Mouse (Mus musculus) liver, embryonic 15.5 days (tissue): ENCODE results near the gene Nup210. TPM values are rescaled to one million over a fixed set of nuclear protein-coding genes. Genes with fewer than 3 reads are reported as not detected.
A peak's percentile ranks its signal among the peaks of the same experiment; 100 is the strongest.

Source experiments
- ATAC-seq: fragments of 200-750 bp; cut with Nextera tagmentation; 2 replicates; pipeline ENCODE4 v1.8.0; 2017; ENCODE audit warnings: moderate number of reproducible peaks, mild to moderate bottlenecking, moderate library complexity; ENCODE audit not compliant: insufficient read depth
- H3K27ac ChIP-seq: fragments of 300-500 bp; sonication (generic); replicated peaks from 2 replicates; pipeline ENCODE4 v1.5.1; 2015; ENCODE audit warnings: mild to moderate bottlenecking, inconsistent platforms
- H3K27me3 ChIP-seq: fragments of 300-500 bp; sonication (generic); 2 replicates; pipeline ENCODE4 v1.6.1; 2015; ENCODE audit warnings: mild to moderate bottlenecking, inconsistent platforms
- H3K36me3 ChIP-seq: fragments of 300-500 bp; sonication (generic); replicated peaks from 2 replicates; pipeline ENCODE4 v1.6.1; 2015; ENCODE audit warnings: moderate library complexity, mild to moderate bottlenecking, inconsistent platforms
- H3K4me1 ChIP-seq: fragments of 300-500 bp; sonication (generic); replicated peaks from 2 replicates; pipeline ENCODE4 v1.6.1; 2015; ENCODE audit warnings: inconsistent platforms
- H3K4me2 ChIP-seq: fragments of 300-500 bp; sonication (generic); 2 replicates; pipeline ENCODE4 v1.6.1; 2015; ENCODE audit warnings: moderate library complexity, mild to moderate bottlenecking, inconsistent platforms
- H3K4me3 ChIP-seq: fragments of 300-500 bp; sonication (generic); replicated peaks from 2 replicates; pipeline ENCODE4 v1.5.1; 2015; ENCODE audit warnings: mild to moderate bottlenecking, inconsistent platforms
- H3K9ac ChIP-seq: fragments of 300-500 bp; sonication (generic); 2 replicates; pipeline ENCODE4 v1.6.1; 2015; ENCODE audit warnings: moderate library complexity, mild to moderate bottlenecking, inconsistent platforms
- H3K9me3 ChIP-seq: fragments of 300-500 bp; sonication (generic); replicated peaks from 2 replicates; pipeline ENCODE4 v1.6.1; 2016; ENCODE audit warnings: inconsistent platforms
- WGBS: fragments of 180-500 bp; shearing (Covaris S2); methylation state at CpG from one replicate; pipeline ENCODE4 v1.1.7; 2015; ENCODE audit warnings: mixed read lengths; ENCODE audit not compliant: insufficient replicate concordance; 5-methylcytosine and 5-hydroxymethylcytosine counted together
- polyA plus RNA-seq: library from polyadenylated mRNA; unstranded; fragments of >200 nt; fragmentation: Nextera tagmentation; extraction: Ambion mirVana; gene quantifications from 2 replicates; pipeline ENCODE4 v1.2.1, GENCODE M21; 2015

Nup210 gene
- polyA plus RNA-seq, 1 experiment from 2014 or later = 32.0 TPM

DNA sequence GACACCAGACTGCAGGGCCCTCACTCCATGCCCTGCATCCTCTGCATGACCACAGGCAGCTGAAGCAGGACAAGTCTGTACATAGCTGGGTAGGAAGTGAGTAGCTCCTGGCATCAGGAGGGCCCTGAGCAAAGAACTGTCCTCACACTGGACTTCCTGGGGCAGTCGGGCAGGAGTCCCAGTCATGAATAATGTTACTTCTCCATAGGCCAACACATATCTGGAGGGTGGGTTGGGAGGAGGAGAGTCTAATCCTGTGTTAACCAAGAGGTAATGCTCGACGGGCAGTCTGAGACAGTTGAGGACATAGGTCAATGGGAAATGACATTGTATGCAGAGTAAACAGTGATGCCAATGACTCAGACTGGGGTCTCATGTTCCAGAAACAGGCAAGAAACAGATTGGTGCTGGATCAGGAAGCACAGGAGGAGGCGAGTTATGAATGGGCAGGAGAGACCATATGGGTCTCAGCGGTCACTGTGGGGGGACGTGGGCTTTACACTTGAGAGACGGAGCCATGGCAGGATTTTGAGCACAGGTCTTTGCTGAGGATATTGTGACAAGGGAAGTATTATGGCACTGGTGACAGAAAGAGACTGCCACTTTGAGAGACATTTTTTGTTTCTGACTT is 99.9 kb downstream of the Nup210 start:
- Histone ChIP-seq H3K4me1 (no peaks in the 10 kb centered on the region), H3K27me3 (no peaks in the 10 kb centered on the region), H3K27ac (no peak overlapping the region), H3K9me3 (no peaks in the 10 kb centered on the region), H3K36me3 (peaks cover 91% of the 10 kb centered on the region), H3K4me3 (no peak overlapping the region), H3K9ac (no peak overlapping the region), H3K4me2 (no peak overlapping the region)
- no peak for ATAC-seq
- 80% methylated on average over 7 of the region's 7 CpGs for WGBS

DNA sequence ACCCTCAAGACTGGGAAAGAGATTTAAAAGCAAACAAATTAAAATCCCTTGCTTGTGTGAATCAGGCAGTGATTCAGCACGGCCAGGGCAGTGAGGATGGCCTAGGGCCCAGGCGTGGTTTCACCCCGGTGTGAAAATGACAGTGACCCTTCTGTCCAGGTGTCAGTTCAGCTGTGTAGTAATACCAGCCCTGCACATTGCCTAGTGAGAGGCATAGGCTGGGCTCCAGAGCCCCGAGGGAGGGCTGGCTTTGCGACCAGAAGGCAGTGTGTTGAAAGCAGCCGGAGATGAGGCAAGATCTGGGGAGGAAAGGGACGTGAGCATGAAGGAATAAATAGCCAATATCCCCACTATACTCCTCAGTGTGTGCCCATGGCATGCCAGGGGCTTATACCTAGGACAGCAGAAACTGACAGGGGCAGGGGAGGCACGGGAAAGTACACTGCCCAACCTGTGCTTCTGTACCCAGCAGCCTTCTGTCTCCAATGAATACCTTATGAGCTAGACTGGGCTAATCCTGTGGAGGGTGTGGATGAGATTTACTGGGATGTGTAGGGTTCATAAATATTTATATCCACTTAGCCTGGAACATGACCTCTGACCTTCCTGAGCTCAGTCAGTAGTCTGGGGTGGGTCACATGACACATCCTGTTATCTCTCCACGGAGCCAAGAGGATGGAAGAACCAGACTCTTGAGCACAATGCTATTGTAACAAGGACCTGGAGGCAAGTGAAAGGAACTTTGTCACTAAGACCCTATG is 102.3 kb downstream of the Nup210 start:
- Histone ChIP-seq H3K27me3 (no peaks in the 10 kb centered on the region), H3K36me3 (peaks cover 71% of the 10 kb centered on the region), H3K27ac (no peak overlapping the region), H3K9me3 (no peaks in the 10 kb centered on the region), H3K9ac (no peak overlapping the region), H3K4me2 (no peak overlapping the region), H3K4me1 (peaks cover under 1% of the 10 kb centered on the region; the same call in 1 of the 2 replicates), H3K4me3 (no peak overlapping the region)
- 79% methylated on average over 9 of the region's 9 CpGs for WGBS
- ATAC-seq = no peak

DNA sequence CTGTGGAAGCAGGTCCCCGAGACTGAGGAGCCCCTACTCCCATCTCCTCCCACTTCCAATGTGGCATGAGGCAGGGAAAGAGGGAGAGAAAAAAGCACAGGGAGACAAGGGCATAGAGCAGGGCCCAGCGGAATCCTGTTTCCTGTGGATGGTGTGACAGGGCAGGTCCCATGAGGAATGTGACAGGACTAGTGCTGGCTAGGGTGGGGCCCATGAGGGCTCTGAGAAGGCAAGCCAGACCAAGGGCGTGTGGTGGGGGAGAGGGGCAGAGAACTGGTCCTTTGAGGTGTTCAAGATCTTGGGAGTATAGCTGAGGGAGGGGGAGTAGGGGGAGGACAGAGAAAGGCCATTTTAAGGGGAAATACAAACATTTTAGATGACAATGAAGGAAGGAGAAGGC is 104.2 kb downstream of the Nup210 start:
- H3K4me2 ChIP-seq = no peak overlapping the region
- H3K27ac ChIP-seq = no peak overlapping the region
- H3K9me3 ChIP-seq = no peaks in the 10 kb centered on the region
- ATAC-seq = no peak
- no peak overlapping the region for H3K4me3 ChIP-seq
- no peak overlapping the region for H3K9ac ChIP-seq
- peaks cover 20% of the 10 kb centered on the region for H3K4me1 ChIP-seq
- peaks cover 53% of the 10 kb centered on the region for H3K36me3 ChIP-seq
- 75% methylated on average over 3 of the region's 3 CpGs for WGBS
- H3K27me3 ChIP-seq = no peaks in the 10 kb centered on the region

DNA sequence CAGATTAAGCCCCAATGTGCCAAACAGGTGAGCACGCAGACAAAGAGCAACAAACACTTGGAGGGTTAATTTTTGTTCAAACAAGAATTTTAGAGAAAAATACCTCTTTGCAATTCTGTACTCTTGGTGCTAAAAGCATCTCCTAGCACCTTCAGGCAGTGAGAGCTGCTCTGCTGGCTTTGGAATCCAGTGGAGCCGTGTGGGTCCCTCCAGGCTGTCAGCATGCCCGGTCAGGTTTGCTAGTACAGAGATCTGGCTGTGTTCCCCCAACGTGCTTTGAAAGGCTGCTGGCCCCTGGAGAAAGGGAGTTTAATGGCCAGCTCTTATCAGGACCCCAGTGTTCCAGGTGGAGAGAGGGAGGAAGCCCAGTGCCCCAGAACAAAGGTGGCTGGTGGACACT is 105.1 kb downstream of the Nup210 start:
- Histone ChIP-seq H3K36me3 (peaks cover 45% of the 10 kb centered on the region), H3K4me2 (no peak overlapping the region), H3K27ac (no peak overlapping the region), H3K4me3 (no peak overlapping the region), H3K9ac (no peak overlapping the region), H3K4me1 (peaks cover 29% of the 10 kb centered on the region), H3K27me3 (no peaks in the 10 kb centered on the region), H3K9me3 (no peaks in the 10 kb centered on the region)
- WGBS = 70% methylated on average over 4 of the region's 4 CpGs
- no peak for ATAC-seq

DNA sequence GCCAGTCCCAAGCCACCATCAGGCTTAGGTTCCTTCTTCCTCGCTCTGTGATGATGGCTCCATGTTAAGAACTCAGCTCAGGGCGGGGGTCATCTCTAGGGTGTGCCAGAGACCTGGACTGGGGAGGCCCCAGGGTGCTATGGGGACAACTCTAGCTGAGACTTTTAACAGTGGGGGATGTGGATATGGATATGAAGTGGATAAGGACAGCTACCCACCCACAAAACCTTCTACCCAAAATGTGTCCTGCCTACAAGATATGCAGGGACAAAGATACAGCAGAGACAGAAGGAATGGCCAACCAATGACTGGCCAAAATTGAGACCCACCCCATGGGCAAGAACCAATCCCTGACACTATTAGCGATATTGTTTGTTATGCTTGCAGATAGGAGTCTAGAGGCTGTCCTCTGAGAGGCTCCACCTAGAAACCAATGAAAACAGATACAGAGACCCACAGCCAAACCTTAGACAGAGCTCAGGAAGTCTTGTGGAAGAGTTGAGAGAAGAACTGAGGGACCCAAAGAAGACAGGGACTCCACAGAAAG is 108.3 kb downstream of the Nup210 start:
- Histone ChIP-seq H3K4me2 (peak overlapping the region; percentile 46), H3K4me1 (peaks cover 50% of the 10 kb centered on the region), H3K36me3 (peaks cover 12% of the 10 kb centered on the region), H3K27me3 (no peaks in the 10 kb centered on the region), H3K4me3 (no peak overlapping the region), H3K9me3 (no peaks in the 10 kb centered on the region), H3K9ac (no peak overlapping the region), H3K27ac (peak overlapping the region; percentile 83)
- peak; percentile 82 for ATAC-seq
- 41% methylated on average over 3 of the region's 3 CpGs for WGBS

DNA sequence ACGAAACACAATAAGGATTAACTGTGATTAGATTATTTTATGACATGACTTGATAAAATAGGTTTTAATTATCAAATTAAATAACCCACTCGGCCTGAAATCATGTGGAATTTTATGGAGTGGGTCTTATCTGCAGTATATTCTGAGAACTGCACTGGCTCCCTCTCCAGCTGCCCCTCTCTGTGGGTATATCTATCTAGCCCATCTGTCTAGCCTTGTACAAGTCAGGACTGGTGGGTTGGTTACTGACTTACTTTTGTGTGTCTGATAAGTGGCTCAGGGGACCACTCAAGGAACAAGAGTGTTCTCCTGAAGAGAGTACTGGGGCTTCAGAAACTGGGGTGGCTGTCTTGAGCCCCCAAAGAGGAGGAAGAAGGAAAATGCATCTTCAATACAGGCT is 109.4 kb downstream of the Nup210 start:
- H3K27ac ChIP-seq = peak overlapping the region; percentile 83
- H3K4me1 ChIP-seq = peaks cover 60% of the 10 kb centered on the region
- H3K4me2 ChIP-seq = peak overlapping the region; percentile 46
- peak; percentile 71 for ATAC-seq
- H3K9ac ChIP-seq = peak overlapping the region; percentile 13; the same call in 1 of the 2 replicates
- WGBS = 10% methylated on average over 2 of the region's 2 CpGs
- H3K9me3 ChIP-seq = no peaks in the 10 kb centered on the region
- no peaks in the 10 kb centered on the region for H3K27me3 ChIP-seq
- peaks cover under 1% of the 10 kb centered on the region; the same call in 1 of the 2 replicates for H3K36me3 ChIP-seq
- H3K4me3 ChIP-seq = no peak overlapping the region

DNA sequence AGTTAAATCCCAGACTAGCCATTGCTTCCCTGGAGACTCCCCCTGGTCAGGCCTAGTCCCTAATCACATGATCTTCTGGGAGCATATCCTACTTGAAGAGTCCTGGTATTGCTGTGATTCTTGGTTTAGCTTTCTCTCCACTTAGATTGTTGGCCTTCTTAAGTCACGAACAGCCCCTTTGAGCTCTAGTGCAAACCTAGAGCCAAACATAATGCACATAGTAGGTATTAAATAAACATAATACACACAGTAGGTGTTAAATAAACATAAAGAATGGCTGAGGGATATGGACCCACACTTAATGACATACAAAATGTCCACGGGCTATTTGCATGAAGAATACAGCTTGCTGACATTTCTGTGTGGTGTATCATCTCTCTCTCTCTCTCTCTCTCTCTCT is 112.5 kb downstream of the Nup210 start:
- Histone ChIP-seq H3K4me1 (peaks cover 84% of the 10 kb centered on the region), H3K27ac (peak overlapping the region; percentile 75; the same call in 1 of the 2 replicates), H3K36me3 (no peaks in the 10 kb centered on the region), H3K4me2 (peak overlapping the region; percentile 44), H3K9ac (no peak overlapping the region), H3K9me3 (no peaks in the 10 kb centered on the region), H3K27me3 (no peaks in the 10 kb centered on the region), H3K4me3 (no peak overlapping the region)
- no peak for ATAC-seq
- 76% methylated on average over 2 of the region's 2 CpGs for WGBS

DNA sequence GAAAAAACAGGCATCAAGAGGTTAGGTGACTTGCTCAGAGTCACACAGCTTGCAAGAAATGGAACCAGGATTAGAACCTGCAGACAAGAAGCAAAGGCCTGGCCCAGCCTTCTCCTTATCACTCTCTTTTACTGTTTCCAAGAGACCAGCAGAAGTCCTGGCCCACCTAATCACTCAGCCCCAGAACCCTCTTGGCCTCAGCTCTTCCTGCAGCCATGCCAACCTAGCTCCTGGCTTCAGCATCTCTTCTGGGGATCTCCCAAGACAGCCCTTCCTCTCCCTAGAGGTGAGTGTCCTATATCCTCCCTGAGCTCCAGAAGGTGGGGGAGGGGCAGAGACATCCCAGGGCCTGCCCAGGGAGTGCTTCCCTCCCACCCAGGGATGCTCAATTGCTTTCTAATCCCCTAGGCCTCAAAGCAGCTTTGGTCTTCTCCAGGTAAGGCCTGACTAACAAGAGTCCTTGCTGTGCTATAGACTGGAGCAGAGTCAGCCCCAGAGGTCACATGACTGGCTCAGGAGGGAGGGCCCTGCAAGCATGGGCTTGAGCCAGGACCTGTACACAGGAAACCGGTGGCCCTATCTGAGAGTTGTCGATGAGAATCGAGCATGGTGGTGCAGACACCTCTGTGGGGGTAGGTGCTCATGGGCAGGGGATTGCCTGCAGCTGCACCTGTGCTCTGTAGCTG is 113.2 kb downstream of the Nup210 start:
- H3K36me3 ChIP-seq = no peaks in the 10 kb centered on the region
- peak overlapping the region; percentile 44 for H3K4me2 ChIP-seq
- H3K9me3 ChIP-seq = no peaks in the 10 kb centered on the region
- H3K4me1 ChIP-seq = peaks cover 79% of the 10 kb centered on the region
- H3K4me3 ChIP-seq = no peak overlapping the region
- H3K27me3 ChIP-seq = no peaks in the 10 kb centered on the region
- ATAC-seq = peak; percentile 54
- no peak overlapping the region for H3K9ac ChIP-seq
- 2% methylated on average over 3 of the region's 3 CpGs for WGBS
- peak overlapping the region; percentile 75 for H3K27ac ChIP-seq

DNA sequence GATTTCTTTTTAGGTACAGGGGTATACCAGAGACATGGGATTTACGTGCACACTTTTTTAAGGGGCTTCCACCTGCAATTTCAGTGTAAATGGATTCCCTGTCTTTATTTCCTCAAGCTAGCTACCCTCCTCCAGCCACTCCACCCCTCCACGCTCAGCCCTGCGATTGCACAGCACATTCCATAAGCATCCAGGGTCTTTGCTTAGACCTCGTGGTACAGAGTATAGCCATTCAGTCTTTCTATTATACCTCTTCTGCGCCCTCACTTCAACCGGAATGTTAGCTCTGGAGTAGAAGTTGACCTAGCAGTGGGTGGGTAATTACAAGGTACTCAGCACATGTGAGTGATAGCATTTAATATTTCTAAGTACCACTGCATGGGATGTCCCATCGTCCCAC is 115.1 kb downstream of the Nup210 start:
- Histone ChIP-seq H3K36me3 (no peaks in the 10 kb centered on the region), H3K9ac (no peak overlapping the region), H3K27me3 (no peaks in the 10 kb centered on the region), H3K4me3 (no peak overlapping the region), H3K27ac (no peak overlapping the region), H3K4me1 (peaks cover 60% of the 10 kb centered on the region), H3K4me2 (no peak overlapping the region), H3K9me3 (no peaks in the 10 kb centered on the region)
- no peak for ATAC-seq
- WGBS = 53% methylated on average over 7 of the region's 7 CpGs

DNA sequence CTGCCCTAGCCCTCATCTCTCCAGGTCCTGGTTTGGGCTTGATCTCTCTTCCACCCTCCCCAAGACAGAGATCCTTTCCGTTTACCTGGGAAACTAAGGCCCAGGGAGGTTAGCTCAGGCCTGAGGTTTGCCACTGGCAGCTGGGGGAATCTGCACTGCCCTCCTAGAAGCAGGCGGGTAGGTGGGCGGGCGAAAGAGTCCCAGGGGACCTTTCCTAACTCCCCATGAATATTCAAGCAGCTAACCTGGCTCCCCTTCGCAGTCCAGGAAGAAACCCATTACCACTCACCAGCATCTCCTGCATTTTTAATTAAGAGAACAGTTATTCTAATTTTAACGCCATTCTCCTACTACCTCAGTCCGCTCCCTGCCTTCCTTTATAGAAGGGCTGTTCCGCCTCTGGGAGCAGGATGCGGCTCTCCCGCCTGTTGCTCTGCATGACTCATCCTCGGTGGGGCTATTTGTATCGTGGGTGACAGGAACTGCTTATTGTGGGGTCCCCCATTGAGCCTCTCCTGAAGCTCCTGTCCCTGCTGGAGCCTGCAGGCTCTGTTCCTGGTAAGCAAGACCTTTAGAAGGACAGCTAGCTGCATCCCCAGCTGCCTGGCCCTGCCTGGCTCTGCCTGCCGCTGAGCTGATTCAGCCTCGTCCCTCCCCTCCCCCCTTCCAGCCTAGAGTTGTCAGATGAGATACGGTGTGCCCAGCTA is 115.7 kb downstream of the Nup210 start:
- Histone ChIP-seq H3K9ac (no peak overlapping the region), H3K4me2 (peak overlapping the region; percentile 41; the same call in 1 of the 2 replicates), H3K36me3 (no peaks in the 10 kb centered on the region), H3K4me3 (no peak overlapping the region), H3K9me3 (no peaks in the 10 kb centered on the region), H3K4me1 (peaks cover 54% of the 10 kb centered on the region), H3K27me3 (no peaks in the 10 kb centered on the region), H3K27ac (no peak overlapping the region)
- ATAC-seq = no peak
- 30% methylated on average over 15 of the region's 15 CpGs for WGBS
